Mouse (Mus musculus) brain, embryonic 18.5 days (tissue): Measurements from ENCODE around the gene Dgkb.

Experiments
- DNase-seq: peaks from one replicate; pipeline ENCODE4 v3.0.0-alpha.2; 2012; ENCODE audit warnings: low read depth, low spot score

The Dgkb gene

DNA sequence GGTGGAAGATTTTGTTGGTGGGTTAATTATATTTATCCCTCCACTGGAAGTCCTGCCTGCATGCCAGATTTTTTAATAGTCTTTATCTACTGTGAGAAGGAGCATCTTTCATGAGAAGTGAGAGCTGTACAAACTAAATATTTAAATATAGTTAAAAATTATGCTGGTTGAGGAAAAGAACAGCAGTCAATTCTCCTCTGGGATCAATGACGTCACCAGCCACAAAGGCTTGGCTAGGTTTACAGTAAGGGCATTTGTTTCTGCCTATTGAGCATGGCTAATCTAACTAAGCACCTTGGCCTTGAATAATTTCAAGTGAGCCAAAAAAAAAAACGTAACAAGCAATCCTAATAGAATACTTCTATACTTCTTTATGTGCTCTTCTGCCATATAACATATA lies 554.1 kb downstream of the Dgkb start:
- DNase-seq = no peak

DNA sequence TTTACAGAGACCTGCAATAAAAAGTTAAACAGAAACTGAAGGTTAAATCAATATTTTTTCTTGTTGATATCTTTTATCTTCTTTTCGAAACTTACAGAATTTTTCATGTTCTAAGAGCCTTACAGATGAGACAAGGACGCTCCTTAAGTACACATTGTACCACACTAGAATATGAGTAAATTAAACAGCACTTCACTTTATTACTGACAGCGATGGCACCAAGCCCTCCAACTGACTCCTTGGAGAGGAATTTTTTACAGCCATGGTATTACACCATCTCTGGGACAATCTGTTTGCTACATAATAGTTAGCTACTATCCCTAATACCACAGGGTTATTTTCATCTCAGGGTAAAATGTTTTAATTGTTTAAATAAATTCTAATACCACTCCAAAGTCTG lies 556.6 kb downstream of the Dgkb start:
- no peak for DNase-seq

DNA sequence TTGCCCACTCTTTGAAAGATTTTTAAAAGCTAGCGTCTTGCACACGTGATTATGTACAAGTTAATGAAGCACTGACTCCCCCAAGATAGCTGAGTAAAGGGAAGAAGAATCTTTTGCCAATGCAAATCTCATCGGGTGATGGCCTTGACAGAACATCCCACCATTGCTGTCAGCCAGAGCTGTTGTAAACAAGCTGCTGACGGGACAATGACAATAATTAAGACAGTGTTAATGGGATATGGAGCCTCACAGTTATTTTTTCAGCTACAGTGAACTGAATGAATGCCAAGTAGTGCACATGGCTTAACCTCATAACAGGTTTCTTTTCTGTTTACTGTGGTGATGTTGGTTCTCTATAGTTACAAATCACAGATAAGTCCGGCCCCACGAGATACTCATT lies 568.4 kb downstream of the Dgkb start:
- peak; percentile 37 for DNase-seq

GRCm38 (mm10) chr12:38386991-38387390 lies 569.5 kb downstream of the Dgkb start:
- peak; percentile 67 for DNase-seq

- DNase-seq = no peak
Observed at GRCm38 (mm10) chr12:38387654-38388053, 570.1 kb downstream of the Dgkb start.

GRCm38 (mm10) chr12:38388243-38388642 lies 570.7 kb downstream of the Dgkb start:
- no peak for DNase-seq

- no peak for DNase-seq
Observed at GRCm38 (mm10) chr12:38397754-38398312, 580.3 kb downstream of the Dgkb start.

- DNase-seq = no peak
Observed at GRCm38 (mm10) chr12:38400089-38400488, 582.6 kb downstream of the Dgkb start.

- no peak for DNase-seq
Observed at GRCm38 (mm10) chr12:38435364-38436130, 618.0 kb downstream of the Dgkb start.

- DNase-seq = no peak
Observed at GRCm38 (mm10) chr12:38436131-38436436, 618.6 kb downstream of the Dgkb start.

- no peak for DNase-seq
Observed at GRCm38 (mm10) chr12:38450323-38451087, 633.0 kb downstream of the Dgkb start.

DNA sequence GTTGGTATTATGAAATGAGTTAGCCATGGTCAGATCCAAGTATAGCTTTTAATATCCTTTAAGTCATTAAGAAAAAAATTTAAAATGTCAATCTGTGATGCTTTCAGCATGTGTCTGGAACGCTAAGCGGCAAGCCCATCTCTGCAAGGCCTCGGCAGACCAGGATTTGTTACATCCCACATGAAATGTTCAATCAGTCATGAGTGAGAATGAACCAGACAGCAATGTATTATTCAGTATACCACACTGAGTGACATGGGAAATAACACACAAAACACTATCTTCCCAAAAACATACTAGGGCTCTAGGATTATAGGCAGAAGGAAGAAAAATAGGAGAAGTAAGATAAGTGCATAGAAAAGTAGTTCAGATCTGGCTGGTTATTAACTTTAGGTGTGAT lies 634.2 kb downstream of the Dgkb start:
- DNase-seq = no peak

- DNase-seq = no peak
Observed at GRCm38 (mm10) chr12:38468191-38468590, 650.7 kb downstream of the Dgkb start.

- no peak for DNase-seq
Observed at GRCm38 (mm10) chr12:38468605-38469004, 651.1 kb downstream of the Dgkb start.

- no peak for DNase-seq
Observed at GRCm38 (mm10) chr12:38497229-38497628, 679.7 kb downstream of the Dgkb start.

DNA sequence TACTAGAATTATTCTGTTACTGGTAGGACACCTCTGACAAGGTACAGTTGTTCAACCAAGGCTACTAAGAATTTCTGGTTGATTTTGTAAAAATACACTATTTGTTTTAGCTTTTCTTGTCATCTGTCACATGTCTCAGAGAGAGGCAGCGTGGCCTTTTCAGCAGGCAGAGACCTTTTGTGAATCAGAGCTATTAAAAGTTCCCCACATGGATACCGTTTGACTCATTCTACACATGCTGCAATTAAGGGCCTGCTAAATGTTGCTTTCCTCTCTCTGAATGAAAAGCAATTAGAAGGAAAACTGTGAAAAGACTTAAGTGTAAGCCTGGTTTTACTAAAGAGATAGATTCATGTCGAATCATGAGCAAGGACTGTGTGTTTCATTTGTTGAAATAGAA lies 683.4 kb downstream of the Dgkb start:
- no peak for DNase-seq

DNA sequence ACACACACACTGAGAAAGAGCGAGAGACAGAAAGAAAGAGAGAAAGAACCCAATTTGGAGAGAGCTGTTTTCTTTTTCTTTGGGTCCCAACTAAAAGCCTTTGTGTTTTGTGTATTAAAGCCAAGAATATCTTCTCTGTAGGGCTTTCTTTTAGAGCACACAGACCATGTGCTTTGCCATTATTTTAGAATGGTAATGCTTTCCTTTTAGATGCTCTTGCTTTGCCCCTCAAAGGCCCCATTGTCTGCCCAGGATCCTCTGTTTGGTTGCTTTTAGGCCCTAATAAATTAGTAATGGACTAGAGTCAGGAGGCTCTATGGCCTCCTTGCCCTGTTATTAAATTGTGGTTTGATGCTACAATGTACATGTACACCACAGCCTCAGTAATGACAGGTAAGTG lies 690.7 kb downstream of the Dgkb start:
- DNase-seq = no peak

DNA sequence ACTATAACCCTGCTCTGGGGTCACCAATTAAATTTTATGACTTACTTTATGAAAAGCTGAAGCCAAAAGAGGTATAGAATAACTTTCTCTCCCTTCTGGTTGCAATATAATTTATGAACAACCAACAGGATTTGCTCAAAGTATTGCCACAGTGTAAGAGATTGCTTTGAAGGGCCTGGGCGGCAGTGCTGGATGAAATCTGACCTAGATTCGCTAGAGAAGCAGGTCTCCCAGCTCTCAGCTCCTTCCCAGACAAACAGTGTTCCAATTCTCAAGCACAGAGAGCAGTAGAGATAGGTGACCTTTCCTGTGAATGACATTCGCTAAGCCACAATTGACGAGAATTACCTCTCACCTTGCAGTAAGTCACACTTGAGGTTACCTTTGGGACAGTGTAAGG lies 727.9 kb downstream of the Dgkb start:
- no peak for DNase-seq

GRCm38 (mm10) chr12:38577141-38577540 lies 759.6 kb downstream of the Dgkb start:
- DNase-seq = no peak

DNA sequence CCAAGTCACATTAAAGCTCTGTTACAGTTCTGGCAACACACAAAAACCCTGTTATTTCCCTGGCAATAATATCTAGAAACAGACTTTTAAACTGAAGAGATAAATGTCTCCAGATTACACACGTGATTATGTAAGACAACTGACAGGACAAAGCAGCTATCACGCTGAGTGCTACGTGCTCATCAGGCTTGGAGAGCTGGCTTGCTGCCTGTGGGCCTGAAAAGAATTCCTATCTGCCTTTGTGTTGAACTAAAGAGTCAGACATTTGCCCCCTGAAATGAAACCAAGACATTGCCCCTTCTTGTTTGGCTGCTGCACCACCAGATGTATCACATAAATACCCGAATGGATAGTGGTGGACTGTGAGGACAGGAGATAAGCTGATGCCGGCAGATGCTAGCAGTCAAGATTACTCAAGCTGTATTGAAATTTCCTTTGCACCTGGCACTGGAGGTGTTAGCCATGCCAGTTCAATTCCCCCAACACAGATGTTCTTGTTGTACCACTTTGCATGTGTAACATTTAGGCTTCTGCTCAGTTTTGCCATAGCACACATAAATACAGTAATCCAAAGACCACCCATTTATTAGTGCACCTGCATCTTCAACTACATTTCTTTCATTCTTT lies 761.8 kb downstream of the Dgkb start:
- DNase-seq = no peak

DNA sequence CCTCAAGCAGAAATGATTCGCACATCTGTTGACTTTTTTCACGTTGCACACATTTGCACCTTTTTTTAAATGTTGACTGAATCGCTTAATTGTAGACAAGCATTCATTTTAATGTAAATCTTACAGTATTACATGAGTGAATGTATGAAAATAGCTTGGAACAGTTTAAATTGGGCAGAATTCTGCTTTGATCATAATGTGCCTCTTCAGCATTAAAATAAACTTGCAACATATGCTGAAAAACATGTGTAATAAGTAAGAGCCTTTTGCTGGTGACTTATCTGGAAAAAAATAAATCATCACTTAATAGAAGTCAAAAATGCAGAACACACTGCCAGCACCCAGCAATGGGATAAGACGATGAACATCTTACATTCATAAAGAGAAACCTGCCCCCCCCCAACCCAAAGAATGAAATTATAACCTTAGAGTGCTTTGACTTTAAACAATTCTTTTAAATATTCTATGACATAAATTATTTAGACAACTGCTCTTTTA lies 768.9 kb downstream of the Dgkb start:
- no peak for DNase-seq

DNA sequence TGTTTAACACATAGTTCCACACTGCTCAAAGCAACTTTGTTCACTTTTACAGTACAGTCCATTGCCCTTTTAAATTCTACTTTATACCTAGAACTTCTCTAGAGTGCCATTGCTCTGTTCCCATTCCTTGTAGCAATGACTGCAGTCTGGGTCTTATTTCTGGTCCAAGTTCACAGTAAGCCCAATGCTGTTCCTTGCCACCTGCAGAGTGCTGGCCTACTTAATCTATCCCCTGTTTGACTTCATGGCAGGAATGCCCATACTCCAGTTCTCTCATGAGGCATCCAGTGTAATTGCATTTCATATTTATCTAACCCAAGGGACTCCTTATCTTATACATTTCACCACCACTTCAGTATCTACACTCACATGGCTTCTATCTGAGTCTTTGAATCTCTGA lies 772.4 kb downstream of the Dgkb start:
- no peak for DNase-seq
